Mouse (Mus musculus) MEL-GATA-1-ER (cell line): ENCODE data around the gene Slf2.

ENCODE experiments used
- DNase-seq: peaks from one replicate; pipeline ENCODE4 v3.0.0-alpha.2; 2012; ENCODE audit warnings: low read depth; ENCODE audit errors: extremely low read depth

The Slf2 gene

DNA sequence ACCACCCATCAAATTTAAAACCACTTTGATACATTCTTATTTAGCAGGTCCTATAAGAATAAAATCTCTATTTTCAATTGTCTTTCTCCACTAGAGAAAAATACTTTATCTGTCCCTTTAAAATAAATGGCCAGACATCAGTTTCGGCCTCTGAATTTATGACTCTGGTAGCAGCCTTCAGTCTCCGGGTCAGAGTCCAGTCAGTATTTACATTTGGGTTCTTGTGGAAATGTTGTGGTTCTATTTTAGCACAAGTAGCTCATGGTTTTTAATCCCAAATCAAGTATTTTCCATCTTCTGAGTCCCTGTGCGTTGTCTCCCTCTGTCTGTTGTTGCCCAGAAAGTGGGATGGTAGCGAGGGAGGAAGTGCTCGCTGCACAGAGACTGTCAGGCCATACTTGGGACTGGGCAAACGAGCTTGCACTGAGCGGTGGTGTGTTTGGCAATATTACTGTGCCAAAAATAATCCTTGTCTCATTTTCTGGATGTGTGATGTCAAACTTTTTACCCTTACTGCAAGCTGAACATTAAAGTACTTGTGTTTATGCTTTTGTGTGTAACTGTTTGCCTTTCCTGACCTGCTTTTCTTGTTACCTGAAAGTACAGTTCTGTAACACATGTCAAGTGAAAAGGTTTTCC lies 51.6 kb downstream of the Slf2 start:
- DNase-seq = no peak

DNA sequence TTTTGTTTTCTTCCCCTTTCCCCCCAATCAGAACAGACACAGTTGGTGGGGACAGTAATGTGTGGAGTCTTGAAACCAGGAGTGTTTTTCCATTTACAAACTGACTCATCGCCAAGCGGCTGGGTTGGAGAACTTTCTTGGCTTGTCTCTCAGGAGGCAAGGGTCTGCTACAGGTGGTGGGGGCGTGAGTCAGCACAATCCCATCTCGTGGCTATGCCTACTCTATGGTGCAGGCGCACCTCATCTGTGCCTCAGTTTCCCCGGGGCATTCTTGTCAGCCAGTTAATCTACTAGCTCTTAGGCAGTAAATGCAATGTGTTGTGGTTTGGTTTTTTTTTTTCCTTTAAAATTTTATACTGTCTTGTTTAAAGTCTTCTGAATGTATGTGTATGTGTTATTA lies 52.4 kb downstream of the Slf2 start:
- no peak for DNase-seq

DNA sequence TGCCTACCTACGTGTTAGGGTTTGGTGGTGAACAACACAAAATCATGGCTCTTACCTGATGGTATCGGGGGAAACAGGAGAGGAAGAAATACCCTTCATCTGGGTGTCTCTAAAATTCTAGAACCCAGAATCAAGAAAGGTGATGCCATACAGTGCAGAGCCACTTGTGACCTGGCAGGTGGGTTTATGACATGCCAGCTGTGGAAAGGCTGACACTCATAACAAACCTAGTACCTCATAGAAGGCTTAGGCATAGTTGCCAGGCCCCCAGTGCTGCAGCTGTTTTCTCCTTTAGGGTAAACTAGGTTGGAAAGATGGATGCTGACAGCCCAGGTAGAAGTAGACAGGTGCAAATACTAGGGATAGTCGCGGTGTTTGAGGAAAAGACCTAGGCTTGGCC lies 53.5 kb downstream of the Slf2 start:
- DNase-seq = no peak

DNA sequence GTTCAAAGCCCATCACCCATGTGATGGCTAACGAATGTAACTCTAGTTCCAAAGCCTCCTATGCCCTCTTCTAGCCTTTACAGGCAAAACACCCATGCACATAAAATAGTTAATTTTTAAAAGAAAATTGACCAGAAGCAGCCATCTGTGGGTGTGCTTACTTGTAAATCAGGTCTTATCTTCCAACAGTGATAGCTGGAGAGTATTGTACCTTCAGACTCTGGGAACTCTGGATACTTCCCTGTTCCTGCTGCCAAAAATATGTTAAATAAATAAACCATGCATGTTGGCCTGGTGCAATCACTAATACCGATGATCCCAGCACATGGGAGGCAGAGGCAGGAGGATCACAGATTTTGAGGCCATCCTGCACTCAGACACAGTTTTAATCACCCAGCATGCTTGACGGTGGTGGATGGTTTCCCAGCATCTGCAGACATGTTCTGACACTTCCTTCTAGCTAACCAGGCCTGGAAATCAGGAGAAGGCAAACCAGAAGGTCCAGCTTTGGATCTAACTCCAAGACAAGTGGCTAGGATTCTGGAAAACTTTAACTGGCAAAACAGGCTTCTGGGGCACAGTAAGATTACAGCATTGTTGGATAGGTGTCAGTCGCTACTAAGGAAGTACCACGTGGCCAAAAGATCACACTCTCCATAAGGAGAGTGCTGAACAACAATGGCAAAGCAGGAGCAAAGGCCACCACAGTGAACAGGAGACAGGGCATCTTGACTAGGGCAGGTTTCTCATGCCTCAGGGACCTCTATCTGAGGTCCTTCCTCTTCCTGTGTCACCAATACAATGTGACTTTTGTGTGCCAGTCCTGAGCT lies 54.4 kb downstream of the Slf2 start:
- no peak for DNase-seq

DNA sequence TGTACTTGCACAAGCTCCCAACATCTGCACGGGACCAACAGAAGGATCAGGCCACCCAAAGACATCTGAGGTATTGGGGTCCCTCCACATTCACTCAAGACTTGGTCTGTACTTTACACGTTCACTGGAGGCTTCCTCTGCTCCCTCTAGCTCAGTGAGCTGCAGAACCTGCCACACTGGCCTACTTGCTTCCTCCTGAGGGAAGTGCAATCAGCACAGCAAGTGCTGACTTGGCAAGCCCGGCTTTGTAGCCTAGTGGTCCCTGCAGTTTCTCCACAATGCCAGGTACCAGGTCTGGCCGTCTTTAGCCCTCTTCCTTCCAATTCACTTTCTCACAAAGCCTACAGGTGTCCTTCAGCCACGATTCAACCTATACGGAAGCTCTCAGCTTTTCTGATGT lies 56.1 kb downstream of the Slf2 start:
- DNase-seq = no peak

DNA sequence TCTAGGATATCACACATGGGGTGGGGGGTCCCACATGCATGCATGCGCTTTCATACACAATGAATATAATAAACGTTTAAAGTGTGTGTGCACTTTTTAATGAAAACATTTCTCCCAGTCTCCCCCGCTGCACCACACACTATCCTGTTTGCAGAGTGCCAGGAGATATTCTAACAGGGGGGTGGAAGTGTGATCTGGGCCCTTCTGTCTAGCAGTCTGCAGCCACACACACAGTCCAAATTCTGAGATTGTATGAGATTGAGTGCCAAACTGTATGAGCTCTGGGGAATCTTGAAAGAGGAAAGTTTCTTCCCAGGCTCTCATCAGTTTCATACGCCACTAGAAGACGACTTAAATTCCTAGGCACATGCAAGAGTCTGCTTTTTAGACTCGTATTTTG lies 56.9 kb downstream of the Slf2 start:
- DNase-seq = no peak

DNA sequence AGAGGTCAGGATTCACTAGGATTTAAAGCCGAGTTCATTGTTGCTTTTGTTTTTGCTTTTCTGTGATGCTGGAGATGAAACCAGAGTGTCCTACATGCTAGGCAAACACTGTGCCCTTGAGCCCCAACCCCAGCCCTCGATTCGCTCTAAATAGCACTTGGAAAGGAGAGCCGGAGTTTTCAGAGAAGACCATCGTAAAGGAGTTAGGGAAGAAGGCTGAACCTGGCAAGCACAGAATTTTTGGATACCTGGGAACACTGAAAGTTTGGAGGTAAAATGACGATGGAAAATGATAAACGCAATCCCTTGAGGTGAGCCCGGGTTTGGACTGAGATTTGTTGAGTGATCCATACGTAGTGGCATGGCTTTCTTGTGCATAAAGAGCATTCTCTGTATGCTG lies 57.4 kb downstream of the Slf2 start:
- DNase-seq = no peak

DNA sequence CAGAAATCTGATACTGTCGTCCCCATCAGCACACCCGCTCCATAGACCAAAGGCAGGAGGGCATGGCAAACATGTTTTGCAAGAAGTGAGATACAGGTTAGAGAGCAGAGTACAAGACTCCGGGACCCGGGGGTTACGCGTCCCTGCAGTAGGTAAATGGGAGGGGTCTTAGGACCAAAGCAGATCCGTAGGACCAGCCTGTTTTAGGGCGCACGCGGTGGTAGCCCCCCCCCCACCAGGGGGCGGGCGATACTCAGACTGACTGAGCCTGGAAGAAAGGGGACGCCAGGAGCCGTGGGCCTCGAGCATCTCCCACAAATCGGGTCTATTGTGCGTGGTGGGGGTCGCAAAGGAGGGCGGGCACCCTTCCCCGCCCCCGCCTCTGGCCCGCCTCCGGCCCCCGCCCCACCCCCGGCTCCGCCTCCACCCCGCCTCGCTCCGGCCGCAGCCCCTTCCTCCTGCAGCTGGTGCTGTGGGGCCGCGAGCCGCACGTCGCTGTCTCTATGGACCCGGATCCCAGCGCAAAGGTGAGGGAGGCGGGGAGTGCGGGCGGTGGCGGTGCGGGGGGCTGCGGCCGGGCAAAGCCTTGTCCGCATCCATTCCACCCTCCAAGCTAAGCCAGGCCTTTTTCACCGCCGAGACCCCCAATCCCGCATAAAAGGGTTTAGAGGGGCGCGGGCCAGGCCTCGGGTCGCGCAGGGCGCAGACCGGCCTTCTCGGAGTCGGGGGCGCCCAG lies 58.0 kb downstream of the Slf2 start, which contains the start of gene Sema4g:
TSS of gene Sema4g (plus strand) at position 271 of the 736 bp plus-strand sequence.
- DNase-seq = no peak

DNA sequence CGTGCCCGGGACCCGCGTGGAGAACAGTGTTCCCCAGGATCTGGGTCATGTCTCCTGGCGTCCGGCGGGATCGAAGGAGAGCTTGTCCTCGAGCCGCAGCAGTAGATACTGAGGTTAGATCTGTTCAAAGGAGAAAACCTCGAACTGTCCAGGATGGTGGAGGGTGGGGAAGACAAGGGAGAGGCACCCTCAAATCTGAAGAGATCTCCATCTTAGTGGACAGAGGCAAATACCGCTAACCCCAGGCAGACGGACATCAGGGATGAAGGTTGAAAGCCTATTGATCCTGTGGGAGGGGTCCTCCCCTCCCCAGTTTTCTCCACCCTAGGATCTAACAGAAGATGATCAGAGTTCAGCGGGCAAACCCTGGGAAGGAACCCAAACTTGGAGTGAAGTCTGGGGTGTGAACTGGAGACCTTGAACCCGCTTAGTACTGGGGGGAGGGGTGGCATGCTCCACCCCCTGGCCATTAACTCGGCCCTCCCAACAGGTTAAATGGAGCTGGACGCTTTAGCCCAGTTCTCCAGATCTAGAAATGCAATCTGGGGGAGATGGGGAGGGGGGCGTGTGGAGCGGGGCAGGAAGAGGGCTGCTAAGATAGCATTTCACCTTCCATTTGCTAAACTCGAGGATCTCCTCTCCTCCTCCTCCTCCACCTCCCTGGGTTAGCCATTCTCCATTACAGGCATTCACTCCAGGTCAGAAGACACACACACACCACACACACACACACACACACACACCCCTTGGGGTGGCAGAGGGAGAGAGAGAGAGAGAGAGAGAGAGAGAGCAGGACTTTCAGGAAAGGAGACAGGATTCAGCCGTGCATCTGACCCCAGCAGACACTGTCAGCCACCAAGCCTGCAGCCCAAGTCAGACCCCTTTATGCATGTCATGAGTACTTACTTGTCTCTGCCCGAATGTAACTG lies 58.9 kb downstream of the Slf2 start:
- no peak for DNase-seq

DNA sequence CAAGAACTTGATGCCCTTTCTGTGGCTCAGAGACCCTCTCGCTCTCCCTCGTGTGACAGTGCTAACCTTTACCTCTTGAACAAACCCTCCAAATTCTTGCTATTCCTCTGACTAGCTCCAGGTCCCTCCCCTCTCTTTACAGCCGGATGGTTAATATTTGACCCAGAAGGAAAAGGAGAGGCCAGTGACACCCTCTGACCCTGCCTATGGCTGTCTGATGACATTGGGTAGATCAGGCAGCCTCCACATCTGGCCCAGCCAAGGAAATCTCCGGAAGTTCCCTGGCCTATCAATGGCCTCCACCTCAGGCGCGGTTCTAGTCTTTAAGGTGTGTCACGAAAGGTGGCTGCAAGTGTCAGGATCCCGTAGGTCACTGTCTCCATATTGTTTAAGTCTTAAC lies 60.1 kb downstream of the Slf2 start:
- no peak for DNase-seq

DNA sequence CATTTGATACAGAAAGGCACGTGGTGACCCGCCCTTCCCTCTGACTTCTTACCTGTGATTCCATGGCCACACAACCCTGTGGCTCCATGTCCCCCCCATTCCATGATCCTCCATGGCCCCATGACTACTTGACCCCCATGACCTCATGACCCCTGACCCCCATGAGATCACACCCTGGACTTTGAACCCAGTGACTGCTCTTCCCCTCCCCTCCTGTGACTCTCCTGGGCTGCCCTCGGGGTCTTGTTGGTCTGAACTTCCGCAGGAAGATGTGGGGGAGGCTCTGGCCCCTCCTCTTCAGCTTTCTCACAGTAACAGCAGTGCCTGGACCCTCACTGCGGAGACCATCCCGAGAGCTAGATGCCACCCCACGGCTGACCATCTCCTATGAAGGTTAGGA lies 61.3 kb downstream of the Slf2 start:
- DNase-seq = no peak

DNA sequence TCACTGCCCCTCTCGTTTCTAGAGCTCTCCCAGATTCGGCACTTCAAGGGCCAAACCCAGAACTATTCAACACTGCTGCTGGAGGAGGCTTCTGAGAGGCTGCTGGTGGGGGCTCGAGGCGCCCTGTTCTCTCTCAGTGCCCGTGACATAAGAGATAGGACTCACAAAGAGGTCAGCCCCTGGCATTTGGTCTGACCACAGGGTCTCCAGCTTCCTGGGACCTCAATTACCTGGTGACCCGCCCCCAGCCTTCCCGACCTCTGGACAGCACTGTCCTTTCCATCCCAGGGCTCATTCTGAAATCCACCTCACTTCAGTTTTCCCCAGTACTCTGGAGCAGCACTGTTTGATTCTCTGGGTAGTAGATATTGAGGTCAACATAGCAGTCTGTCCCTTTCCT lies 61.8 kb downstream of the Slf2 start:
- no peak for DNase-seq

DNA sequence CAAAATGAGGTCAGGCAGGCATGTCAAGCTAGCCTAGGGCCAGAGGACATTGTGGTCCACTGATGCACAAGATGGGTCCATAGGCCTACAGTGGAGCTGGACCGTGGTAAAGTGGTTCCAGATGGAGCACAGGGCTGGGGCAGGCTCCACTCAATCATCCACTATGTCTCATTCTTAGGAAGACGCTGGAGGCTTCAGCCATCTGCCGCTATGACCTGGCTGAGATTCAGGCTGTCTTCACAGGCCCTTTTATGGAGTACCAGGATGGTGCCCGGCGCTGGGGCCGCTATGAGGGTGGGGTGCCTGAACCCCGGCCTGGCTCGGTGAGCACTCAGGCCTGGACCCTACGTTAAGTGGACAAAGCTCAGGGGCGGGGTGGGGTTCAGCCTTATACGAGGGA lies 66.8 kb downstream of the Slf2 start:
- DNase-seq = no peak

DNA sequence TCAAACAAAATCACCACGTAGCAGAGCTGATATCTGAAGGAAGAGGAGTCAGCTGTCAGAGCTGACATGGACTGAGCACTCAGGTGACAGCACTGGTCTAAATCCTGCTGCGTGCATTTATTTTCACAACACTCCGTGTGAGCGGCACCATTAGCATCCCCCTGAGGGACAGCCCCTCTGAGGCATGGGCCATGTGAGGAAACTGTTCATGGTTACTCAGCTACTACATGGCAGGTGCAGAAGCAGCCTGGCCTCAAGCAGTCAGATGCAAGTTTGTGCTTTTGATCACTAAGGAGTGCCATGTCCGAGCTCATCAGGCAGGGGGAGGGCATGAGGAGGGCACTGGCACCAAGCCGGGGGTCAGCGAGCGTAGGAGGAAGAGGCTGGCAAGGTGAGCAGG lies 68.7 kb downstream of the Slf2 start:
- DNase-seq = no peak

DNA sequence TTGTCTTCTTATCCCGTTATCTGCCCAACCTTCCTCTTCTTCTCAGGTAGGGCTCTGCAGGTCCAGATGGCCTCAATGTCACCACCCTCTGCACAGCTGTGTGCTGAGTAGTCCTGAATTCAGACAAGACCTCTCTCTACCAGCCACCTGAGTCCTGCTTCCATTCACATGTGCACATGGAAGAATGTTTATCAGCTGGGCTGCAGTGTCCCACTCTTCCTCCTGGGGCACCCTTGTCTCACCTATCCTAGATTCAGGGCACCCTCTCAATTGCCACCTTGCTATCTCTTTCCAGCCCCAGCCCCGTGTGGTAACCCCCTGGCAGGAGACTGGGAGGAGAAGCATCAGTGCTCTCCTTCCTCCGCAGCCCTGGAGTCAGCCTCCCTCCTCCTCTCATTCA lies 71.3 kb downstream of the Slf2 start:
- no peak for DNase-seq

DNA sequence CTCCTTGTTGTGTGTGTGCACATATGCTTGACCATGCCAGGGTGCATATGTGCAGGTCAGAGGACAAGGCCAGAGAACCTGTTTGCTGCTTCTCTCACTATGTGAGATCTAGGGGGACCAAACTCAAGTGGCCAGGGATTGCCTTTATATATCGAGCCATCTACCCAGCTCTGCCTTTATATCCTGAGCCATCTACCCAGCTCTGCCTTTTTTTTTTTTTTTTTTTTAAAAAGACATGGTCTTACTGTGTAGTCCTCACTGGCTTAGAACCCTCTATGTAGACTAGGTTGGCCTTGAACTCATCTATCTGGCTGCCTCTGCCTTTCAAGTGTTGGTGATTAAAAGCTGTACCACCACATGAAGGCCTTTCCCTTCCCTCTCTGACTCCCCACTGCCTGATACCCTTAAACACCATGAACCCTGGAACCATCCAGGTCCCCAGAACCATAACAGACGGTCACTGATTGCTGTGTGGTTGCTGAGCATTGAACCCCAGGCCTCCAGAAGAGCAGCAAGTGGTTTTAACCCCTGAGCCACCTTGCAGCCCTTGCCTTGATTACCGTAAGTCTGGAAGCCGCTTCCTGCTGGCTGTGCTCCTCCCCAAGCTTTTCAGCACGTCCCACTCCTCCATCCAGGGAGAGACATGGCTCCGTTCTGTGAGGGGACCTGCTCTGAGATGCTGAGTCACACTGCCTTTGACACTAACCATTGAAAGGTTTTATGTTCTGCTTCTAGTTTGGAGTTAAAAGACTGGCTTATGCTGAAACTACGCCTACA lies 73.0 kb downstream of the Slf2 start:
- DNase-seq = no peak

DNA sequence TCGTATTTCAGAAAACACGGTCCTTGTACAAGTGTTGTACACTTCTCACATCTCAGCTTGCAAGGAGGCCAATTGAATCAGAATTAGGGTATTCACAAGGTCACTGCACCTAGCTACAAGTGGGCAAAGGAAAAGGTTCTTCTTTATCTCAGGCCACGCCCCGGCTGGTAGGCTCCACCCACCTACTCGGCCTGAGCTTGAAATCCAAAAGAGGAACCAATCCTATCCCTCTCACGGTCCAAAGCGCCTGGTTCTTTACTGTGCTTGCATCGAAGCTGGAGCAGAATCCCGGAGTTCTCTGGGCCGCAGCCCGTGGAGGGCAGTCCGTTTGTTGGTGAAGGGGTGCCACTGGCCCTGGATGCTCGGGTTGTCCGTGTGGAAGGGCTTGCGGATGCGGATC lies 74.5 kb downstream of the Slf2 start, which contains the start of gene Twnk:
TSS of gene Twnk (plus strand) at position 220 of the 400 bp plus-strand sequence.
- DNase-seq = peak; percentile 88

DNA sequence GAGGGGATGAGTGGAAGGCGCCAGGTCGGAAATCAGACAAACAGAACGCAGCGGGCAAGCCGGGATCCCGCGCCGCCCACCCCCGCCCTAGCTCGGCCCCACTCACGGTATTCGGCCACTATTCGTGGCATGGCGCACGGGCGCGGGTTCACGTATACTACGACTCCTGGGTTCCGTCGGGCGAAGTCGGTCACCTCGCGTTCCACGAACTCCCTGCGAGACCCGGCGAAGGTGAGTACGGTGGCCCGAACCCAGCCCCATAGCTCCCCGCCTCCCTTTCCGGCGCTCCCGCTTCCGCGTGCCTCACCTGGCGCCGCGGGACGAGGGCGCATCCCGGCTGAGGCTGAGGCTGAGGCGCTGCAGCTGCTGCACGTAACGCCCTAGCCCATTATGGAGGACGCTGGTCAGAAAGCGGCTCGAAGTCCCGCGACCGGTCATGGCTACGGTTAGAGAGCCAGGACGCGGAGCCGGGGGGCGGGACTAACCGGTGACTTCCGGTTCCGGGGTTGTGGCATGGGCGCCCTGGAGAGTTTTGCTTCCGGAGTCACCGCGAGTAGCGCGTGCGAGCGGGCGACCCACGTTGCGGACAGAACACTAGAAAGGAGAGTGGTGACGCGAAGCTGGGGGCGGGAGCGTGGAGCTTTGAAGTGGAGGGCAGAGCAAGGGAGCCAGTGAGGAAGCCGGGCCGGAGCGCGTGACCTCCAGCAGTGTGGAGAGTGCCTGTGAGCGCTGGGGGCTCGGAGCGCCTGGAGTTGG lies 75.2 kb downstream of the Slf2 start, which contains the start of gene Mrpl43:
TSS of gene Mrpl43 (minus strand) at position 486 of the 756 bp plus-strand sequence.
- DNase-seq = peak; percentile 84

DNA sequence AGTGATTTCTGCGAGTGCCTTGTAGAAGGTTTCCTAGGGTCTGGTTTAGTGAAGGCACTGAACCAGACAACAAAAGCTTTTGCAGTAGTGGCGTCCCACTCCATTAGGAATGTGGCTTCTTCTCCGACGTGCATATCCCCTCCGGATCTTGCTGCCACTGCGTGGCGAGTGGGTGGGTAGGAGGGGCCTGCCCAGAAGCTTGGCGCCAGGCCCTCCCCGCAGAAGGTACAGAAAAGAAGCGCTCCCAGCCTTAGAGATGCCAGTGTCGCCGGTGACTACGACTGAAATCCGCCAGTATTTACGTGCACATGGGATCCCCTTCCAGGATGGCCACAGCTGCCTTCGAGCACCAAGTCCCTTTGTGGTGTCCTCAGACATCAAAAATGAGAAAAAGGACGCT lies 76.1 kb downstream of the Slf2 start:
- no peak for DNase-seq
